Mouse (Mus musculus) lung, postnatal 0 days (tissue): Measurements from ENCODE around the gene Adgrl1.

ENCODE experiments used
- CTCF ChIP-seq: IDR thresholded peaks from 2 replicates; pipeline ENCODE4 v1.5.1; 2016; ENCODE audit warnings: antibody characterized with exemption, mild to moderate bottlenecking
- EP300 ChIP-seq: IDR thresholded peaks from 2 replicates; pipeline ENCODE4 v1.6.1; 2016; ENCODE audit warnings: antibody characterized with exemption, mild to moderate bottlenecking, control low read depth

DNA sequence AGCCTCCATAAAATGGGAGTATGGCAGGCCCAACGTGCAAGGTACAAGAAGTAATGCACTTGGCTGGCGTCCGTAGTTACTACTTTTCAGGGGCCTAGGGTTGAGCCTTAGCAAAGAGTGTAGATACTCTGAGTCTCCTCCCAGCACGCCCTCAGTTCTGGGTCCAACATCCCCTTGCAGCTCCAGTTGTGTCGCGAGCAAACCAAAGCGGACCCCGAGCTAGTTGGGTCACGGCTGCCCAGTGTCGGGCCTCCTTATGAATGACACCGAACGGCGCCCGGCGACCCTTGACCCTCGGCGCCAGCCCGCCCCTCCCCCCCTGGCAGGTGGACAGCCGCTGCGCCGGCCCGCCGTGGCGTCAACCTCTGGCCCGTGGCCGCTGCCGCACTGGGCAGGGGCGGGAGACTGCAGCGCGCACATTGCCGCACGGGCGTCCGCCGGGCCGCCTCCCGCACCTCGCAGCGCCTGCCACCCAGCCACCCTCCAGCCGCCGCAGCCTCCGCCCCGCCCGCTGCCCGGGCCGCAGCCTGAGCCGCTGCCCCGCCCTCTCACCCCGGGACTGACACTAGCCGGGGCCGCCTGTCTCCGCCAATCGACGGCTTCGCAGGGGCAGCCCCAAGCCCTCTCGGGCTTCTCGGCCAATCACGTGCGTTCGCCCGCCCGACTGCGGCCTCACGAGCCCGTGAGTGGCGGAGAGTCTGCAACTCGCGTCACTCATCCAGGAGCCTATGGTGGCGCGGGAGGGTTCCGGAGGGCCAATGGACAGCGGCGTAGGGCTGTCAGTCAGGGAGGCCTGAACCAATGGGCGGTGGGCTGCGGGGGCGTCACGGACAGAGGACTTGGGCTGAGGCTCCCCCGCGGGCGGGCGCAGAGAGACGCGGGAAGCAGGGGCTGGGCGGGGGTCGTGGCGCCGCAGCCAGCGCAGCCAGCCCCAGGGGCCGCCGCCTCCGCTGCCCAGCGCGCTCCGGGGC lies 72.5 kb downstream of the Adgrl1 start, which contains the start of gene Prkaca:
- TF ChIP-seq CTCF: no peak
- no peak for TF ChIP-seq EP300
